Mouse (Mus musculus): Measurements from ENCODE around the gene Ermap.
A peak's percentile ranks its signal among the peaks of the same experiment; 100 is the strongest.

The Ermap gene

DNA sequence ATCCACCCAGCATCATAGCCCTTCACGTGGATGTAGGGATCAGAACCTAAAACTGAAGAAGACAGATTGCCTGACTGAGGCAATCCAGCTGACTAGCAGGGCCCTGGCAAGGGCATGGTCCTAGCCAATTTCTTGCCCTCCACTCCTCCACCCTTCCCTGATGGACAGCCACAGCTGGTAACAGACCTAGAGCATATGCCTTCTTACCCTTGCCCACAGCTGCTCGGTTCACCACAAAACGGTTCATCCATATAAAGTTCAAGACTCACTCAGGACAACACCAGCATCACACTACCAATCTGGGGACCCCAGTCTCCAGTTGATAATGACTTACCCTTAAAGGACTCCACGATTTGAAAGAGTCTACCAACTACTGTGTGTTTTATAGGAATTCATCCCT is 4.0 kb downstream of the Ermap start:
- DNase-seq (ENCODE audit: low spot score), result no peak

DNA sequence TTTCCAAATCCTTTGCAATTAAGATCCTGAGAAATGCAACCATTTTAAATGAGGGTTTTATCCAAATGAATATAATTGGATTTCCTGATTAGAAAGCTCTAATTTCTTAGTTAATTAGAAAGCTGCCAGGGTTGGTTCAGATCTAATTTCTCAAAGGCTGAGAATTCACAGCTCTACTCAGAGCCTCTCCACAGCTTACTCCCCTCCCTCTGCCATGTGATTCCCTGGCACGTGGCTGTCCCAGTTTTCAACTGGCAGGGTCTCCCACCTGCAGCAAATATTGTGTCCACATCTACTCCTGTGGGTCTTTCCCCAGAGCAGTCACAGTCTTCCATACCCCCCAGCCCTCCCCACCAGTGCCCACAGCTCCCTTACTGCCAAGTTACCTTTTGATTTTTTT is 6.3 kb downstream of the Ermap start:
- no peak for DNase-seq (ENCODE audit: low spot score)

DNA sequence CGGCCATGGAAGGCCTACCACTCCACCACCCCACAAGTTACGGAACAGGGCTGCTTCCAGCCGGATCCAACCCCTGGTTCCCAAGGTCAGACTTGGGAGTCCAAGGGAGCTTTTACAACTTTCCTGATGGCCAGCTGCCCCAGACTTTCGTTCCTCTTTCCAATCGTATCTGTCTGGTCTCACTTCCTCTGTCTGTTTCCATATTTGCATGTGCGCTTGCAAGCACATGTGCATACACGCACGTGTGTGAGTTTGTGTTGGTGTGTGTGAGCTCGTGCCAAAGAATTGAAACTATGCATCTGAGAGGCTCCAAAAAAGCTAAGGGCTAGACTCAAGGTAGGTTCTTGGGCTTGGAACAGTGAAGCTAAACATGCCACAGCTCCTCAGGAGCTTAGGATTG is 8.4 kb downstream of the Ermap start:
- no peak for DNase-seq (ENCODE audit: low spot score)

DNA sequence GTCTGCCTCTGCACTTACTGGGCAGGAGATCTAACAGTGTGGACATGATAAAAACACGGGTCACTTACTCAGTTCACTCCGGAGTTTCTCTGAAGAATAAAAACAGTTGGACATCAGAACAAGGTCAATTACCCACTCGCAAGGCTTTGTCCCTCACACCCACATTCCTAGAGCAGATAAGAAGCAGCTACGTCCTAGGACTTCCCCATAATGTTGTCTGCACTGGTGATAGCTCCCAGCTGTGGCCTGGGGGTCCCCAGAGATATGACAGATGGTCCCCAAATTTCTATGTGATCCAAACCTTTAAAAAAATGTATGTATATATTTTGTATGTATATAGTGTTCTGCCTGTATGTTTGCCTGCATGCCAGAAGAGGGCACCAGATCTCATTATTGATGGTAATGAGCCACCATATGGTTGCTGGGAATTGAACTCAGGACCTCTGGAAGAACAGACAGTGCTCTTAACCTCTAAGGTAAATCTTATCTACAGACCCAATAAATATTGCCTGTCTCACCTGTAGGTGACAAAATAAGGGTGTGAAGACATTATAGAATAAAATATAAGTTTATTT is 9.6 kb downstream of the Ermap start:
- no peak for DNase-seq (ENCODE audit: low spot score)

DNA sequence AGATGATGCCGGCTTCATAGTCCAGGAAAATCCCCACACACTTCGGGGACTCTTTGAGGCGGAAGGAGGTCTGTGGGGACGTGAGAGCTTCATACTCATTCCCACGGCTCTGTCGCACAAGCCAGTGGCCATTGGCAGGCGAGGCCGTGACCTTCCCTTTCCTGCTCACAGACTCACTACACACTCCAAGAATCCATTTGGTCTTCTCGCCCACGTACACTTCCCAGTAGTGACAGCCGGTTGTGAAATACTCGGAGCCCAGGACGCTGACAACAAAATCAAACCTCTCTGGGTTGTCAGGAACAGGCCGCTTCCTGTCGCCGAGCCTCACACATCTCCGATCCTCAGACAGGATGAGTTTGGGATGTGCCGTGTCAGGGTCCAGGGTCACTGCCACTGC is 11.5 kb downstream of the Ermap start:
- DNase-seq (ENCODE audit: low spot score), result no peak

DNA sequence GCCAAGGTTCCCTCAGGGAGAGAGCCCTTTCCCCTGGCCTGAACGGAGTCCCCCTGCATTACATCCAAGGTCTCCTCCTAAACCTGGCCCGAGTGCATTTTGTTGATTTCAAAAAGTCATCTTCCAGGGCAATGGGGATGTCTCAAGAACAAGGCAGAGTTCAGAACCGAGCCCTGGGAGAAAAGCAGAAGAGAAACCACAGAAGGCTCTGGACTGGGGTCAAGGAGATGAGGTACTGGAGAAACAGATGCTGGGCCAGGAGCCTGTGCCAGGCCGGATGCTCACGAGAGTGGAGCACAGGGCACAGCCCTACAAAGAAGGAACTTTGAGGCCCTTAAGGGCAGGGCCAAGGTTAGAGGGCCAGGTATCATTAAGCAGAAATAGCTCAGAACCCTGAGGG is 12.1 kb downstream of the Ermap start:
- DNase-seq (ENCODE audit: low spot score), result no peak

DNA sequence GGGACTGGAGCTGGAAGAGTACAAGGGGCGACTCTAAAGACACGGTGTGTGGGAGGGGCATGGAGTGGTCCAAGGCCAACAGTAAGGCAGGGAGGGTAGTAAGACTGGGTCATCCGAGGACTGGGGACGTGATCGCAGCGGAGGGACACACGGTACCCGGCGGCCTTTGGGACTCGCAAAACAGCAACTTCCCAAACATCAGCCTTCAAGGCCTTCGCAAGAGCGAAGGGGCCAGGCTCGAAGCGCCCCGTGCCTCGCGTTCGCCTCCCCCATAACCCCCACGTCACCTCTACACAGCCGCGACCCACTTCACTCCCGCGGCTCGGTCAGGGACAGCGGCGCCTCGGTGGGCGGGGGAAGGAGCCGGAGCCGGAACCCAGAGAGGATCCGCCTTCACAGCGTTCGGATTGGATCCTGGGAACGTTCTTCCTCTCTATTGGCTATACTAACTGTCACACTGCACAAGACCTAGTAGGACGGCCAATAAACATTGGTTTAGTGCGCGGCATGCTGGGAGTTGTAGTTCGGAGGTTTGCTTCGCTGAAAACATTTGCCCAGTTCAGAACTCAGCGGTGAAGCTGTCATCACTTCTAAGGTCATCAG is 15.9 kb downstream of the Ermap start, which contains the start of gene Zfp691:
Gene Zfp691 (minus strand): TSS at position 345 of the 603 bp plus-strand sequence.
- DNase-seq (ENCODE audit: low spot score), result peak; percentile 99

DNA sequence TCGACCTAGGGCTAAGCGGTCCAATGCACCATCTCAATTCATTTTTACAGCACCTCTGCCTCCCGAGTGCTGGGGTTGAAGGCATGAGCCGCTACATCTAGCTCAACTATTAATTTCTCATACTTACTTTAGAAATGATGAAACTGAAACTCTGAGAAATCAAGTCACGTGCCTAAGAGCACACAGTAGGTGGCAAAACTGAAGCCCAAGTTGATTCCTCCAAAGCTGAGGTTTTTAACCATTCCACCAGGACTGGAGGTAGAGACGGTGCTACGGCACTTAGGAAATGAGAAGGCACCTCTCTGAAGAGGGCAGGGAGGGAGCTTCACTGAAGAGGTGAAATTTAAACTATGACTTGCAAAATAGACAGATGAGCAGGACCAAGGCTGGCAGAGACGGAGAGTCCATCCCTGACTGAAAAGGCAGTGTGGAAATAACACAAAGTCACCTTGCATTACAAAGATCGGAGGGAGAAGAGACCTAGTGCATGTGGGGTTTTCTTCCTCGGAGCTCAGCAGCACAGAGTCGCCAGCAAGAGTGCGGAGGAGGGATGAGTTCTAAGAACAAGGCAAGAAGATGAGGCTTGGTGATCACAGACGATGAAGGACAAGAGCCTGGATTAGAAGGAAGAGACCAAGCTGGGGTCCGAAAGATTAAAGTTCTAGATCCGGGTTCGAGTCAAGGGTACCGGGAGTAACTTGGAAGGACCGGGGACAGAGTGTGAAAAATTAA is 16.7 kb downstream of the Ermap start:
- DNase-seq (ENCODE audit: low spot score), result no peak

DNA sequence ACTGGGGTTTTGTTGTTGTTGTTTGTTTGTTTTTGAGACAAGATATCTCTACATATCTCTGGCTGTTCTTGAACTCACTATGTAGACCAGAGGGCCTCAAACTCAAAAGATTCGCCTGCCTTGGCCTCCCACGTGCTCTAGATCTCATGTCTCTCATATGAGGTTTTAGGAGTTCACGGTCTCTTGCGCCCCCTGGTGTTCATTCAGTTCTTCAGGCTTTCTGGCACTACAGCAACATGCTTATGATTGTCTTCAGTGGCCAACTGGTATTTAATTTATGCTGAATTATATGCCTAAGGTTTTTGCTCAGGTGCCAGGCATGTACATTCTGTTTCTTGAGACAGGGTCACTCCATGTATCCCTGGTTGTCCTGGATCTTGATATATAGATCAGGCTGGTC is 22.1 kb downstream of the Ermap start:
- DNase-seq (ENCODE audit: low spot score), result peak; percentile 92

DNA sequence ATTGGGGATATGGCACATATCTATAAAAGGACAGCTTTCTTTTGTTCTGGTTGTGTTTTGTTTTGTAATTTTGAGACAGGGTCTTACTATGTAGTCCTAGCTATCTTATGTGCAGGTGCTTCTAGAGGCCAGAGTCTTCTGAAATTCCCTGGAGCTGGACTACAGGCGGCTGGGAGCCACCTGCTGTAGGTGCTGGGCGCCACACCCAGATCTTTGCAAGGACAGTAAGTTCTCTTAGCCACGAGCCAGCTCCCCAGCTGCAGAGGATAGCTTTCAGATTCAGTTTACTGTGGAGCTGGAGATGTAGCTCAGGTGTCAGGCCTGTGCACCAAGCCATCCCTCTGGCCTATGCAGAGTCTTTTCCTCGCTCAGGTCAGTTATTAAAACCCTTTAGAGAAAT is 22.7 kb downstream of the Ermap start:
- DNase-seq (ENCODE audit: low spot score), result no peak

DNA sequence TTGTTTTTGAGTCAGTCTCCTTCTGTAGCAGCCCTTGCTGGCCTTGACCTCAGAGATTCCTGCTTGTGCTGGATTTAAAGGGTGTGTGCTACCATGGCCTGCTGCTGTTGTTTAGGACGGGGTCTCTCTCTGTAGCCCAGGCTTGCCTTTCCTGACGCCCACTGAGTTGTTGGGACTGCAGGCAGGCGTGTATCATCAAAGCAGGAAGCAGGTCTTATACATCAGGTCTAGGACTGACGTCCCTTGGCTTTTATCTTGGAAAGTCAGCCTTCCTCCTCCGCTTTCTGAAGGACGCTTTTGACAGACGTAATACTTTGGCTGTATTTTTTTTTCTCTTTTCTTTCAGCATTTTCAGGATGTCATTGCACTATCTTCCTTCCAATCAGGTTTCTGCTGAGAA is 23.9 kb downstream of the Ermap start:
- DNase-seq (ENCODE audit: low spot score), result no peak

DNA sequence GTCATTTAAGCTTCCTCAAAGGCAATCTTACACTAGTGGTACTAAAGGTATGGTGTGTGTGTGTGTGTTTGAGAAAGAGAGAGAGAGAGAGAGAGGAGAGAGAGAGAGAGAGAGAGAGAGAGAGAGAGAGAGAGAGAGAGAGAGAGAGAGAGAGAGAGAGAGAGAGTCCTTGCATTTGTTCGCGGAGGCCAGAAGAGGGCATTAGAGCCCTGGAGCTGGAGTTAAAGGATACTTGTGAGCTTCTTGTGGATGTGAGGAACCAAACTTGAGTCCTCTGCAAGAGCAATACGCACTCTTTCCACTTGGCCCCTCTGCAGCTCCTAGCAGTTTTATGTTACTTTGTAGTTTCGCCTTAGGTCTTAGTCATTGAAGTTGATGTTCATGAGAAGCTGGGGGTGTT is 26.8 kb downstream of the Ermap start:
- no peak for DNase-seq (ENCODE audit: low spot score)

DNA sequence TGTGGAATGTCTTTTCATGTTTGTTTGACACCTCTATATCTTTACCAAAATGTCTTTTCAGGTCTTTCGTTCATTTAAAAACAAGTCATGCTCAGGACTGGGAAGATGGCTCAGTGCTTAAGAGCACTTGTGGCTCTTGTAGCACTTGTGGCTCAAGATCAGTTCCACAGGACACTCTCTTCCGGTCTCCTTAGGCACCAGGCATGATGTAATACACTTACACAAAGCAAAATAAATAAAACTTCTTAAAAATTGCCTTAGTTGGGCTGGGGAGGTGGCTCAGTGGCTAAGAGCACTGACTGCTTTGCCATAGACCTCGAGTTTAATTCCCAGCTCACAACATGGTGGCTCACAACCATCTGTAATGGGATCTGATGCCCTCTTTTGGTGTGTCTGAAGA is 28.5 kb downstream of the Ermap start:
- no peak for DNase-seq (ENCODE audit: low spot score)

DNA sequence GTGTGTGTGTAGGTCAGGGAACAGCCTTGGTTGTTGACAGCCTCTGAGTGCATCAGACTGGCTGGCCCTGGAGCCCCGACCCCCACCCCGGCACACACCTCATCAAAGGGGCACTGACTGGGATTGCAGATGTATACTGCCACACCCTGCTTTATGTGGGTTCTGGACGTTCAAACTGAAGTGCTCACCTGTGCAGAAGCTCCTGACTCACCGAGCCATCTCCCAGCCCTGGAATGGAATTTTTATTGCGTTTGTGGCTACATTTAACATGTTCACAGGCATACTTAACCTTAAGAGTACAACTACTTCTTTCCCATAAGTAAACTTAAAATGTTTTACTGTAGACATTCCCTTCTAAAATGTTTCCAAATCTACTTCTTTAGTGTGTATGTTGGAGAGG is 31.9 kb downstream of the Ermap start:
- no peak for DNase-seq (ENCODE audit: low spot score)

DNA sequence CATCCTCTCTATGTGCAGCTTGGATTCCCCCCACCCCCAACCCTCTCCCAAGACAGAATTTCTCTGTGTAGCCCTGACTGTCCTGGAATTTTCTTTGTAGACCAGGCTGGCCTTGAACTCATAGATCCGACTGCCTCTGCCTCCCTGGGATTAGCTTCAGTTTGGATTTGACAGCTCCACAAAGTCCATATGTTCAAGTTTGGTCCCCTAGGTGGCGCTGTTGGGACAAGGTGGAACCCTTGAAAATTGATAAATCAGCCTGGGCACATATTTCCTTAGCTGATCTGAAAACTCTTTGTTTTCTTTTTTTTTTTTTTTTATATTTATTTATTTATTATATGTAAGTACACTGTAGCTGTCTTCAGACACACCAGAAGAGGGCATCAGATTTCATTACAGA is 32.6 kb downstream of the Ermap start:
- DNase-seq (ENCODE audit: low spot score), result peak; percentile 66

DNA sequence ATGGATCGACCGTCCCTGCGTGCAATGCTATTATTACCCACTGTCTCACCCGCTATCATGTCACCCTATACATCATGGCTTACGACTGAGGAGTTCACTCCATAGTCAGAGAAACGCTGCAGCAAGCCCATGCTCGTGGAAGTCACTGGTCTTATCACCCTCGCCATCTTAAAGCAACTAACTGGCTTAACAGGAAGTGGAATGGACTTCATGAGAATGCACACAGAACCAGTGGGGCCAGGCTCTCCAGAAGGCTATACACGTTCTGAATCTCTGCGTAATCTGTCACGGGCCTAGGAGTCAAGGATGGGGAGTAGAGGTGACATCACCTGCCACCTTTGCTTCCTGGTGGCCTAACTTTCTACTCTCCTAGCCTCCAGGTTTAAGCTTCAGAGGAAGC is 41.1 kb downstream of the Ermap start:
- DNase-seq (ENCODE audit: low spot score), result no peak

DNA sequence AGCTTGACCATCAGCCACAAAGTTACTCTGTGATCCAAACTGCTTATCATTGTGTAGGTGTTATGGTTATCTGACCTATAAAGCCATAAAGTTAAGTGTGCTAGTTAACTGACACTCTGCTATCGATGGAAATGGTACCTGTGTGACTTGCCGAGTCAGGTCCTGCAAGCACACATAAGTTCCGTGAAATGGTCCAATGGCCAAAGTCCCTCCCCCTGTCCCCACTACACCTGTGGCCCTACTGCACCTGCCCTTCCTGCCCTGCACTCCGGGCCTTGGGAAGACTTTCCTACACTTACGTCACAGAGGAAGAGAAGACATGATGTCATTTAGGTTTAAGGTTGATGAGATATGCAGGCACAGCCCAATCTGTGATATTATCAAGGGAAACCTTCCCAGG is 42.5 kb downstream of the Ermap start:
- no peak for DNase-seq (ENCODE audit: low spot score)

DNA sequence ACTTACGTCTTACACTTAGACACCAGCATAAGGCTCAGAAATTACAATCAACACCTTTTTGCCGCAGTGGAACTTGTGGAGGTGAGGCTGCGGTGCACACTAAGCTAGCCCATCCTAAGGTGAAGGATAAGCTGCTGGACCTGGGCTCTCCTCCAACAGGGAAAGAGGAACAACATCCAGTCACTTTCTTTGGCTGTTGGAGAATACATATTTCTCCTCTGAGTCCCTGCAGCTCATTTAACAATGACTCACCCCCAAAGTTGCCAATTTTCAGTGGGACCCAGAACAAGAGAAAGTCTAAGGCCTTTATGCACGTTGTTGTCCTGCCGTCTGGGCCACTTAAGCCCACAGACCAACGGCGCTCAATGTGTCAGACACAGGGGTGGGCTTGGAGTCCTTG is 43.0 kb downstream of the Ermap start:
- DNase-seq (ENCODE audit: low spot score), result no peak

DNA sequence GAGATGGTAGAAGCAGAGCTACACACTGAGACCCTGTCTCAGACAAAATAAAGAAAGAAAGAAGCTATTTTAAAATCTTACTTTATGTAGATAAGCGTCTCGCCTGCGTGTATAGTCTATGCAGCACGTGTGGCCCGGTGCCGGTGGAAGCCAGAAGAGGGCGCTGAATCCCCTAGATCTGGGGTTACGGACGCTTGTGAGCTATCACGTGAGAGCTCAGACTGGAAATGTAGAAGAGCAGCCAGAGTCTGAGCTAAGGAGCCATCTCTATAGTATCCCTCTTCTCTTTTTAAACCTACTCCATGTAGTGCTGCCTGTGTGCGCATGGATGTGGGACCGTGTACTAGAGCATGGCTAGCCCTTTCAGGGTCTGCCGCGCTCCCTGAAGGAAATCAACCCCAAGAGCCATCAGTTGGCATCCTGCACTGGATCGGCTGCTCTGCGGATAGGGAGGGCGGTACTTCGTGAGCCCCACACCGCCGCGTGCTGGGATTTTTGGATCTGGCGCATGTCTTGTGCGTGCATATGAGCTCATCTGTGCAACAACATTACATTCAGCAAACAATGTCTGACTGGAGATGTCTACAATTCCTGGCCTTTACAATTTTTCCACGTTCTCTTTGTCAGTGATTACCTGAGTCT is 47.5 kb downstream of the Ermap start:
- peak; percentile 91 for DNase-seq (ENCODE audit: low spot score)

DNA sequence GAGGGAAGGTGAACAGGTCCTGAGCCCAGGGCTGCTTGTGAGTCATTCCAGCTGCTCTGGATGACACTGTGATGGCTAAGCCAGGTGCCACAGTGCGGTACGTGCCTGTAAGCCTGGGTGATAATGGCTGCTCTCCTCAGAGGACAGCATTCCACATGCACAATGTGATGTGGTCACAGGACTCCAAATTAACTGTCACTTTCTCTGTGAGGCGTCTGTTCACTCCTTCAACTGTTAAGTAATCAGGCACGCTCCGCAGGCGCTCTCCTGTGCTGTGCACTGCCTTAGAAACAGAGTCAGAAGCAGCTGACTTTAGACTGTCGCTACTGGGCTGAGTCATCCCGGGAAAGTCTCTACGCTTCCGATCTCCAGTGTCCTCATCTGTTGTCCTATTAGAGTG is 48.6 kb downstream of the Ermap start:
- DNase-seq (ENCODE audit: low spot score), result no peak

DNA sequence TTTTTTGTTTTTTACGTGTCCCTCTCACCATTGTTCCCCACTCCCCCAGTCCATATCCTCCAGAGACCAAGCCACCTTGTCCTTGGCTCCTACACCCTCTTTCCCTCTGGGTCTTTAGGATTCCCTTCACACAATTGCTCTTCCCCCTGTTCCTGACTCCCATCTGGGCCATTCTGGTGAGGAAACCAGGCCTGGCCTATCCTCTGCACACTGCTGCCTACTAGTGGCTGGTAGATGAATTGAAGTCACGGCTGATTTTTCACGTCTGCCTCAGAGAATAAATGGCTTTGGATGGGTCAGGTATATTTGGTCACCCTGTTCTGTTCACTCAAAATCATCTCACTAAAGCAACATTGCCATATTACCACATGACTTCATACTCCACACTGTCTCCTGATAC is 49.7 kb downstream of the Ermap start:
- DNase-seq (ENCODE audit: low spot score), result peak; percentile 78

DNA sequence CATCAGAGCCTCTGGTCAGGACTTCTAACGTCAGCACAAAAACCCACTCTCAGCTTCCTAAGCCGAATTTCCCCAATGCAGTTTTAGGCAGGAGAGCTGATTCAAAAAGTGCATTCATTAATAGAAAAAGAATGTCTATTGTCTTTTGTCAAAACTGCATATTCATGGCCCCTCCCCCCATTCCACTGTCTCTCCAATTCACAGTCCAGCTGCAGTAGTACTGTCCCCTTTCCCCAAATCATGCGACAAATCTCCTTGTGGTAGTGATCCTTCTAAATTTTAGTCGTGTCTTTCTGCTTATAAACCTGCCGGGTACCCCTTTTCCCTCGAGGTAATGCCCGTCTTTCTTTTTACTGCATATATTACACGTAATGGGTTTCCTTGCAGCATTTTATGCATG is 51.0 kb downstream of the Ermap start:
- DNase-seq (ENCODE audit: low spot score), result no peak

DNA sequence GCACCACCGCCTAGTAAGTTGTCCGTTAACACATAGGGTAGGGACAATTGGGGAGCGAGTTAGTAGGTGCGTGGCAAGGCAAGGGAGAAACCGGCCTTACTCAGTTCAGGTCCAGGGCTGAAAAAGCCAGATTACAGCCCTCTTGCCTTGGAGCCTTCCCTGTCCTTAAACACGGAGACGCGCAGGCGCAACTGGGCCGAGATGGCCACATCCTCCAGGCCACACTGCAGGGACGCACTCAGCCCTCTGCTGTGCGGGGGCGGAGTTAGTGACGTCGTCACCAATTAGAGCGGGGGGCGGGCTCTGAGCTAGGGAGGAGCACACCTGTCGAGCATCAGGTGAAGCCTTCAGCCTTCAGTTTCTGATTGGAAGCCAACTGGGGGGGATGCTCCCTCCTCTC is 51.6 kb downstream of the Ermap start:
- DNase-seq (ENCODE audit: low spot score), result peak; percentile 91

All from embryo, embryonic 10 days (tissue).